Mouse (Mus musculus): ENCODE data around the gene Gm44502.

The Gm44502 gene

DNA sequence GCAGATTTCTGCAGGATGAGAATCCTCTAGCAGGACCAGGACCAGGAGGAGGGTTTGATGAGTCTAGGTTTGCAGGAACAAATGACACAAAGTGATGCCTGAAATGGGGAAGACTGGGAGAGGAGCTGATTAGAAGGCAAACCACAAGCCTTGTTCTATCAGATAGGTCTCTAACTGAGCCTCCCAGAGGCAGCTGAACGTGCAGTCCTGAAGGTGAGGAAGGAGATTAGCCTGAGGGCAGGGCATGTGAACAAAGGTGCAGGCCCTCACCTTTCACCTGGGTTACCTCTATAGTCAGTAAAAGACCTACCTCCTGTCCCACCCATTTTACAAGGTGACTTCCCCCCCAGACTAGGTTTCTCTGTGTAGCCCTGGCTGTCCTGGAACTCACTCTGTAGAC lies 29.8 kb downstream of the Gm44502 start:
- DNase-seq (ENCODE audit: low read depth, low spot score) = no peak

DNA sequence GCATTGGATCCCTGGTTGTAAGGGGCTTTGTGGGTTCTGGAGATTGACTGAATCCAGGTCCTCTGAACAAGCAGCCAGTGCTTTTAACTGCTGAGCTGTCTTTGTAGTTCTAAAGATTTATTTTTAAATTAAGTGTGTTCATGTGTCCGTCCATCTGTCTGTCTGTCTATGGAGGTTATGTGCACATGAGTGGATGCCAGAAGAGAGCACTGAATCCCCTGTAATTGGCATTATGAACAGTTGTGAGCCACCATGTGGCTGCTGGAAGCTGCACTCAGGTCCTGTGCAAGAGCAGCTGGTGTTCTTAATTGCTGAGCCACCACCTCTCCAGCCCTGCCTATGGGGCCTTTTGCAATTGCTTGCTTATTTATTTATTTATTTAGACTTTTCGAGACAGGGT lies 31.4 kb downstream of the Gm44502 start:
- DNase-seq (ENCODE audit: low read depth, low spot score) = no peak

DNA sequence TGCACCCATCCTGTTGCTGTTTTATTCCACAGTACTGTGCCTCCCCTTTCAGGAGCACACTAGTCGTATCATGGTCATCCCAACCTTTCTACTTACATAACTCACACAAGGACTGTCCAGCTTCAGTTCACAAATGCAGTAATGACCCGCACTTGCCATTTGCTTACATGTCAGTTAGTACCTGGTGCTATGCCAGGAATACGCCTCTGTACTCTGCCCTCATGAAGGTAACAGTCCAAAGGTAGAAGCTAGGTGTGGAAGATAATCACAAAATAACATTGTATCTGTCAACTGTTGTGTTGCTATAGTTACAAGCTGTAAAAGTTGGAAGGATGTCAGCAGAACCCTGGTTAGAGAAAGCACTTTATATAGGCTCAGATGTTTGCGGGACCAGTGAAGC lies 32.6 kb downstream of the Gm44502 start:
- no peak for DNase-seq (ENCODE audit: low read depth, low spot score)

DNA sequence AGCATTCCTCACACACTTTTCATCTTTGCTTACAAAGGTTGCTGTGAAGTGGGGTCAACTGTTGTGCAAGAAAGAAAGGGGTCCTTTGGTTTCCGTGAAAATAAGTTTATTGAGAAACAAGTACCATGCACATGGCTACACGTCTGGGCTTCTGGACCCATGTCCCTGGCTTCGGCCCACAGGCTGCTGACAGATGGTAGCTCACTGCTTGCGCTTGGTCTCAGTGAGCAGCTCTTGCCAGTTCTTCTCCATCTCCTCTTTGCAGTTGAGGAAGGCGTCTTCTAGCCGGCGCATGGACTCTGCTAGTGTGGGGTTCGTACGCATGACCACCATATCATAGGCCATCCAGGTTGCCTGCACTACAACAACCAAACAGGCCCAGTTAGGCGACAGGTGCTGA lies 39.4 kb downstream of the Gm44502 start:
- DNase-seq (ENCODE audit: low read depth, low spot score) = no peak

DNA sequence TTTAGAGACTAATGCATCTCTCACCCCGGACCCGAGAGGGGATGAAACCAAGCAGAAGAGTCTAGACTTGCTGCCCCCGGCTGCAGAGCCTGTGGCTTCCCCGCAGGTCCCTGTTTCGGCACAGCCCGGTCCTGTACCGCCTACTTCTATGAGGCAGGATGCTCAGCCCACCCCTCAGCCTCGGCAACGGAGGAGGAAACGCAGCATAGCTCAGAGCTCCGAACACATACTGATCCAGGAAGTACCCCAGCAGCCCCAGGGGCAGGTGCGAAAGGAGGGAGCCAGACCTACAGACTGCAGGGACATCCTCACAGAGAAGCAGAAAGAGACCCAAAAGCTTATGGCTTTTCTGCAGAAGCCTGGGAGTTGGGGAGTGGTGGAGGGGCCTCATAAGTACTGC lies 42.4 kb downstream of the Gm44502 start:
- no peak for DNase-seq (ENCODE audit: low read depth, low spot score)

DNA sequence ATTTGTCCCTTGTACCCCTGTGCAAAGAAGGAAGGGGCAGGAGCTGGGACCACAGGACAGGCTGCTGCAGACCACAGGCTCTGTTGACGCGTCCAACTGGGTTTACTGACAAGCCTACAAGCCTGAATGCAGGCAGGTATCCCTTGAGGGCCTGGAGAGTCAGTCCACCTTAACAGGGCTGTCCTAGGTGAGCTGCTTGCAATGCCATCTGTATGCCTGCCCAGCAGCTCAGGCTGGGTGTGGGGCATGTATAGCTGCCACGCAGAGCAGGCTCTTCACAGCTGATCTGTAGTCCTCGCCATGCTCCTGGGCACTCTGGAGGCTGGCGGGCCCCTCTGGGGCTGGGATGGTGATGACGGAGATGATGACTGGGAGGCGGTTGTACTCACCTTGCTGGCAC lies 44.9 kb downstream of the Gm44502 start, which contains the start of gene Klhdc7b:
Klhdc7b (plus strand) TSS at position 301 of the 400 bp plus-strand sequence.
- no peak for DNase-seq (ENCODE audit: low read depth, low spot score)

DNA sequence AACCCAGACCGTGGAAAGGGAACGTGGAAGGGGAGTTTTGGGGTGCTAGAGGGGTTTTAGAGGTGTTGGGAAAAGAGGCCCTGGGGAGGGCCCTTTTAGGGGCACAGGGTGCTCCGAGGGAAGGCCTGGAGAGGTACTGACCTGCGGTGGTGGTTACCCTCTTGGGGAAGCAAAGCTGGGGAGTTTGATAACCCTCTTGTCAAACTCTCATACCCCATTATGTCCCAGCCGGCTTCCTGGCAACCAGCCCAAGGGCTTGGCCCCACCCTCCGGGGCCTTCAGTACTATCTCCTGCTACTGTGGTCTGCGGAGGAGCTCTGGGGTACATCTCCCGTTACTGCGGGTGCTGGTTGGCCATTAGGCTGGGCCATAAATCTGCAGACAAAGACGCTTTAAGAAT lies 50.1 kb downstream of the Gm44502 start:
- DNase-seq (ENCODE audit: low read depth, low spot score) = no peak

DNA sequence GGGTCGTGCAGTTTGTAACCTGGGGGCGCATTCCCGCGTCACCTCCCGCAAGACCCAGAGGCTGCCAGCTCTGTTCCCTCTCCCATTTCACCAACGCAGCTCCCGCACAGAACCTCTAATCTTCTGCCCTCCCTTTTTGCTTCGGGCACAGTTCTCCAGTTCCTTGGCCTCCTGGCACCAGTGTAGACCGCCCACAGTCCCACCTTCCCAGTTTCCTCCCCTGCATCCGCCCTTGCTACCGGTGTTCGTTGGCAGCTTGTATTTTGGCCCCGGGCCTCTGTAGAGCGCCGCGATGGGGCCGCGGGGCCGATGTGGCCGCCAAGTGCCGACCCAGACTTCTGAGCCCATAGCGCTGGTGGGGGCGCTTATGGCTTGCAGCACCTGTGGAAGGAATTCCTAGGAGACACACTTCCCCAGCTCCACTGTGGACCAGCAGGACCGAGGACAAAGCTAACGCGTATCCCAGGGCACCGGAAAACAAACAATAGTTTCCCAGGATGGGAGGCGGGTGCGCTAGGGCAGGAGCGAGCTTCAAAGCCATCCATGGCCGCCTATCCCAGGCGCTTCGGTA lies 50.6 kb downstream of the Gm44502 start, which contains the start of gene Odf3b:
Odf3b (minus strand) TSS at position 452 of the 571 bp plus-strand sequence.
- DNase-seq (ENCODE audit: low read depth, low spot score) = no peak

DNA sequence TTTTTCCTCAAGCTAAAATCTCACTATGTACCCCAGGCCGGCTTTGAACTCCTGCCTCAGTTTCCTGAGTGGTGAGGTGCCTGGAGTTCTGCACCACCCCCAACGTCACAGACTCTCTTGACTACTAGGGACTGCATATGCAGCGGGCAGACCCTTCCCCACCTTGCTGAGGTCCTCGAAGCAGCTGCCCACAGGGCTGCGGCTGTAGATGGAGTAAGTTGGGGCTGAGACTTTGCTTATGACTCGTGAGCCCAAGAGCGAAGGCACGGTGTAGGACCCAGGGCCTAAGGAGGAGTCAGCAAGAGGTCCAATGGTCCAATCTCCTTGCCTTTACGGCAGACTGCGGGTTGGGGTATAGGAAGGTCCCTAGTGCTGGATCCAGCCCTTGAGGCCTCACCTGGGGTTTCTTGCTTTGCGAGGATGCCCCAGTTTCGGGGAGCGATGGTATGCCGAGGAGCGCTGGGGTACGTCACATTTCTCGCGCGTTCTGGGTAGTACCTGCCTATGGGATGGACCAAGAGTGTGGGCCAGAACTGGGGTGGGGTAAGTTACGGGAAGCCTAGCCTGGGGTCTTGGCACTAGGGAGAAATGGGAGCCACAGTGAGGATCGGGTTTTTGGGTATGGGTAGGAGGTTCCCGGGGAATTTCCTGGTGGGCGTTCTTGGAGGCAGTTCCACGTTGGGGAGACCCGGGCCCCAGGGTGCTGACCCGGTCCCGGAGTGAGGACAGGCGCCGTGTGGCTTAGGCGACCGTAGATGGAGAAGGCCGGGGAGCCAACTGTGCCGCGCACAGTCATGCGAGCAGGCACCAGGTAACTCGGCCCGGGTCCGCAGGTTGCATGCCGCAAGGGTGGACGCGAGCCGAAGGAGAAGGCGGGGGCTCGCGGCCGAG lies 51.3 kb downstream of the Gm44502 start:
- DNase-seq (ENCODE audit: low read depth, low spot score) = no peak

DNA sequence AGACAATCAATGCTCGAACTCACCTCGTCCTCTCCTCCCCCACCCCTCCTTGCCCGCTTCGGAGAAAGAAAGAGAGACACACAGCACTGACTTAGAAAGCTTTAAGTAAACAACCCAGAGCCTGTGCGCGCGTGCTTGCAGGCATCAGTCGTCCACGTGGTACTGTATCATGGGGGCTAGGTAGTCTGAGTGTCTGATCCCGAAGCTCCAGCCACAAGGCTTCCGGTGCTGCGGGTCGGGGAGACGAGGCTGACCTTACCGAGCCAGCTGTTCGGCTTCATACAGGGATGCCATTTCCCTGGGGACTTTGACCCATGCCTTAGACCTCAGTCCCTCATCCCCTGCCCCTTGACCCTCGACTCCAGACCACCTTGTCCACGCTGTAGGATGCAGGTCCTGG lies 52.1 kb downstream of the Gm44502 start:
- no peak for DNase-seq (ENCODE audit: low read depth, low spot score)

DNA sequence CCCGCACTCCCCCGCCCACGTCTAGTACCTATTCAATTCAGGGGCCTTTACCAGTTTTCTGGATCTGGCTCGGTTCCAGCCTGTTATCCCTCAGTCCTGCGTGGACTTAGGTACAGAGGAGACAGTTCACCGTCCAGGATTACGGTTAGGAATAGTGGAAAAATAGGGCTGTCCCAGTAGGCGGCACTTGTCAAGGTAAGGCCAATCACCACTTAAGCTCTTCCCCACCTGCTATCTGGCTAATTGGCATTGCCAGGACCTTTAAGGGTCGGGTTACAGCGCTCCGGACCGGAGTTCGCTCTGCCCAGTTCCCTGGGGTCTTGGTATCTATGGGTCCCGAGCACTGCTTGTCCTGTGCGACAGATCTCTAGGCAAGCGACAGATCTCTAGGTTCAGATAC lies 52.5 kb downstream of the Gm44502 start, which contains the start of gene Tymp:
Tymp (minus strand) TSS at position 83 of the 400 bp plus-strand sequence.
- no peak for DNase-seq (ENCODE audit: low read depth, low spot score)

DNA sequence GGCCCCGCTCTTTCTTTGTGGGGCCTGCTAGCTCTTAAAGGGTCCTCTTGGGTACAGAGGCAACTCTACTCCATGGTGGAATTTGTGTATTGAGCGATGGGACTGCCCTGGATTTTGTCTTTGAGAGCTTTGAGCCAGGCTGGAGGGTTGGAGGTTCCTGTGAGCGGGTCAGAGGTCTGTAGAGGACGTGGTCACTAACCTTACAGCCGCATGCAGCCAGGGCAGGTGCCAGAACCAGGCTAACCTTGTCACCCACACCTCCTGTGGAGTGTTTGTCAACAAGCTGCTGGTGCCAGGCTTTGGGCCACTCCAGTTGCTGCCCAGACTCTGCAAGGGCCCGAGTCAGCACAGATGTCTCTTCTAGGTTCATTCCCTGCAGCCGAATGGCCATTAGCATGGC lies 53.5 kb downstream of the Gm44502 start:
- no peak for DNase-seq (ENCODE audit: low read depth, low spot score)

DNA sequence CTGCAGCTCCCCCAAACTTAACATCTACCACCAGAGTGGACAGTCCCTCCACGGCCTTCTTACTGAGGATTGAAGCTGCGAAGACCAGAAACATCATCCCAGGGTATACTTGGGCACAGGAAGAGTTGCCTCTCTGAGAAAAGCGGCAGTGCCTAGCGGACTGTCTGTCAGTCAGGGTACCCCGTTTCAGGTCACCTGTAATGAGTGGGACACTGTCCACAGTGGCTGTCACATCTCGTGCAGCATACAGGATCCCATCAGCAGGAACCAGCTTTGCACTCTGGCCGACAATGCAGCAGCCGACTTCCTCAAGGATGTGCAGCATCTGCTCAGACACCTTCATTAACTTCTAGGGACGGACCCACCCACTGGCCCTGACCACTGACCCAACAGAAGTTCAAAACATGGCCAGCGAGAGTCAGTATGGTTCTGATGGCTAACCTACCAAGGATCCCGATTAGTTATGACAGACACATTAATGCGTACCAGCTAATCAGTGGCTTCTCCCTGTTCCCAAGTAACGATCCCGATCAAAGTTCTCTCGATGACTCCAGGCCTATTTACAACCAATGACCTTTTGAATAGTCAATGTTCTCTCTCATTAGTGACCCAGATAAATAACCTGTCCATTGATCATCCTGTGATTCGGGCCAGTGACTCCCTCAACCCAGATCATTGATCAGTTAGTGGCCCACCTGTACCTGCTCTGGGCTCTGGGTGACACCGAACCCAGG lies 54.5 kb downstream of the Gm44502 start:
- no peak for DNase-seq (ENCODE audit: low read depth, low spot score)

DNA sequence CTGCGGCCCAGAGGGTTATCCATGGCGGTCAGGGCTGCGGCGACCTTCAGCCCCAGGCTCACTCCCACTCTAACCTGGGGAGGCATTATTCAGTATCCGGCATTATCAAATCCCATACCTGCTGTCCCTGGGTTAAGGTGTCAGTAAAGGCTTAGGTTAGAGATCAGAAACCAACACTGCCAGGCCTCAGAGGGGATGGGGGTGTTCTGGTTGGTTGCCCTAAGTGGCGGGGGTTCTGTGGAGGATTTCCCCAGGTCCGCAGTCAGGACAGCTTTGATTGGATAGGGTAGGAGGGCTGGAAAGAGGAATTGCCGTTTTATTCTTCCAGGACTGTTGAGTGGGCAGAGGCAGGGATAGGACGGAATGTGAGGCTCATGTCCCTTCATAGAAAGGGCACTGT lies 55.2 kb downstream of the Gm44502 start:
- DNase-seq (ENCODE audit: low read depth, low spot score) = no peak

DNA sequence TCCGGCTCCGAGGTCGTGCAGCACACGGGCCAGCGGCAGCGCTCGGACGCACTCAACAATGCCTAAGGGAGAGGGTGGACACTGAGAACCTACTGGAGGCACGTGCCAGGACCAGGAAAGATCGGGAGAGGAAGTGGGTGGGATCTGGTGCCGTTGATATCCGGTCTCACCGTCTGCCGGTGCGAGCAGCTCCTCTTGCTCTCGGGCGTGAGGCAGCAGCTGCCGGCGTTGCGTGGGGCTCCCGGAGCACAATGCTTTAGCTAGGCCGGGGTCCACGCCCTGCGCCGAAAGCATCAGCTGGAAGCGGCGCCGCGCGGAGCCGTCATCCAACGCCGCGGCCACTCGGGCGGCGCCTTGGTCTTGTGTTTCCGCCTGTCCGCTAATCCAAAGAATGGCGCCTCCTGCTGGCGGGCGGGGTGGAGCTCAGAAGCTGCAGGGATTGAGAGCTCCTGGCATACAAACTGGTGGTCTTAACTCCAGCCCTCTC lies 55.7 kb downstream of the Gm44502 start, which contains the start of gene Sco2:
Sco2 (minus strand) TSS at position 85 of the 487 bp plus-strand sequence.
- DNase-seq (ENCODE audit: low read depth, low spot score) = peak; percentile 73

DNA sequence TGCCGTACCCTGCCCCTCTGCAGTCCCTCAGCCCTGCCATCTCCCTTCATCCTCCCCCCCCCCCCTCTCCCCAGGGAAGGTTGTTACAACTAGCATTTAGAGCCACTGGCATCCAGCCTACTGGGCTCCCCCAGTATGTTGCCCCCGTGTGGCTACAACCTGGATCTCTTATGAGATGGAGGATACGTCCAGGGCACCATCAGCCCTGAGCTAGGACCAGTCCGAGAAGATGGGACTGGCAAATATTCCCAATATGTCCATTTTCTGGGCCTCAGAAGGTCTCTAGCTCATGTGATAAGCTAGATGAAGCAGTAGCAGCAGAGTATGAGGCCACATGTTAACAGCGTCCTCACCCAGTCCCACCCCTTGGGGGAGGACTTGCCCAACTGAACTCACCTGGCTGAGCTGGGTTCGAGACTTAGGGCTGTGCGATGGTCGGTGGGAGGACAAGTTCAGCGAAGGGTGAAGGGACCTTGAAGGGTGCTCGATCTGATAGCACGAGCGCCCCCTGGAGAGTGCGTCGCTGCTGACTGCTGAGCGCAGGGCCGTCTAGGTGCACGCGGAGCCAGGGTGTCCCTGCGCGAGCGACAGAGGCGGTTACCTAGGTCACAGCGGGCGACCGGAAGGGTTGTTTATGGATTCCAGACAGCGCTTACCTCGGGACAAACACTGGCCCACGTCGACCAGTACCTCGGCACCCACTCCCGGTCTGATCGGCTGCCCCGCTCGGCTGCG lies 56.3 kb downstream of the Gm44502 start:
- DNase-seq (ENCODE audit: low read depth, low spot score) = peak; percentile 50

DNA sequence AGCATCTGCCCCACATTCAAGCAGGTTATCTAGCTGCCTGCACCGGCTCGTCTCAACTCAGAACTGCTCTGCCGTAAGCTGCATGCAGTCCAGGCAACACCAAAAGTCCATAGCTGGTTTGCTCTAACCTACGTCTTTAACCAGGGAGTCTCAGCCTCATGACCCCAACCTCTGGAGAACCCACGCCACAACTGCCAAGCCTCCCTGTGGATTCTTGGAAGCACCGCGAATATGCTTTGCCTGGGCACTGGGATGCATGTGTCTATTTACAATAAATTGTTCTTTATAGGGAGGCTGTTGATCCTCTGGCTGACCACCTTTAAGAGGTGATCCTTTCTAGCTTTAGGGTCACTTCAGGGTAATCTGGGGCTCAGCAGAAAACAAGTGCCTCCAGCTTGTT lies 57.0 kb downstream of the Gm44502 start:
- no peak for DNase-seq (ENCODE audit: low read depth, low spot score)

DNA sequence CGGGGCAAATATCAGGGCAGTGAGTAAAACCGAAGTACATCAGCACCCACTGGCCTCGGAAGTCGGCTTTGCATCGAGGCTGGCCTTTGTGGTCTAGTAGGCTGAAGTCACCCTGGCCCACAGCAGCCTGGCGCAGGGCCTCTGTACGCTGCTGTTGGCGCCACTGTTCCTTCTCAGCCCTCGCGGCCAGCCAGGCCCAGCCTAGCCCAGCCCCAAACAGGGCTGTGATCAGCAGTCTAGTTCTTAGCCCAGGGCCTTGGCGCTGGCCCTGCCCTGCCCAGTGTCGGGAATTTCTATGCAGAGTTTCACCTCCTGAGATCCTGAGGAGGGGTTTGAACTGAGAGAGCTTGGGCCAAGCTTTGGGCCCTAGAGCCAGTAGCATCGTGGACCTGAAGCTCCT lies 57.4 kb downstream of the Gm44502 start:
- no peak for DNase-seq (ENCODE audit: low read depth, low spot score)

Measured in brain, embryonic 18.5 days (tissue).